Mouse (Mus musculus): ENCODE results near the gene Zfp729a.
"Not testable (repeated sequence)": the region's sequence is repeated elsewhere in the genome, so short reads cannot be mapped to it uniquely, and the experiment has no call there.

- not testable (repeated sequence) for TF ChIP-seq CTCF (conservative IDR thresholded peaks at IDR 0.05; ENCODE audit: low read length); NANOG (IDR thresholded peaks at IDR 0.05; ENCODE audit: borderline replicate concordance, low read length); POU5F1 (IDR thresholded peaks at IDR 0.05; ENCODE audit: borderline replicate concordance, low read length)
These were observed 45.6 kb upstream of the Zfp729a start for GRCm38 (mm10) chr13:67682959-67683735.
